Mouse (Mus musculus) olfactory bulb, adult 2 months (tissue): ENCODE measurements around the gene Chil5.

Experiments
- CTCF ChIP-seq: fragments of 200-500 bp; IDR thresholded peaks from 2 replicates; pipeline ENCODE4 v1.5.1; 2012; ENCODE audit warnings: low read depth, mild to moderate bottlenecking, low read length, moderate library complexity; ENCODE audit not compliant: insufficient read depth
- POLR2A ChIP-seq: fragments of 200-500 bp; IDR thresholded peaks from 2 replicates; pipeline ENCODE4 v1.6.1; 2012; ENCODE audit warnings: mild to moderate bottlenecking, low read depth, low read length, moderate library complexity; ENCODE audit not compliant: insufficient read depth

GRCm38 (mm10) chr3:106021840-106022239 is 10.8 kb downstream of the Chil5 start:
- no peak for TF ChIP-seq POLR2A
- no peak for TF ChIP-seq CTCF
